Mouse (Mus musculus): ENCODE data around the gene Lix1l. TPM values are rescaled to one million over a fixed set of nuclear protein-coding genes. Genes with fewer than 3 reads are reported as not detected.
A peak's percentile ranks its signal among the peaks of the same experiment; 100 is the strongest.

Gene Lix1l
- polyA plus RNA-seq (2014; fragmentation: Nextera tagmentation; extraction: Ambion mirVana): 7.4 and 7.8 TPM in 2 replicates

DNA sequence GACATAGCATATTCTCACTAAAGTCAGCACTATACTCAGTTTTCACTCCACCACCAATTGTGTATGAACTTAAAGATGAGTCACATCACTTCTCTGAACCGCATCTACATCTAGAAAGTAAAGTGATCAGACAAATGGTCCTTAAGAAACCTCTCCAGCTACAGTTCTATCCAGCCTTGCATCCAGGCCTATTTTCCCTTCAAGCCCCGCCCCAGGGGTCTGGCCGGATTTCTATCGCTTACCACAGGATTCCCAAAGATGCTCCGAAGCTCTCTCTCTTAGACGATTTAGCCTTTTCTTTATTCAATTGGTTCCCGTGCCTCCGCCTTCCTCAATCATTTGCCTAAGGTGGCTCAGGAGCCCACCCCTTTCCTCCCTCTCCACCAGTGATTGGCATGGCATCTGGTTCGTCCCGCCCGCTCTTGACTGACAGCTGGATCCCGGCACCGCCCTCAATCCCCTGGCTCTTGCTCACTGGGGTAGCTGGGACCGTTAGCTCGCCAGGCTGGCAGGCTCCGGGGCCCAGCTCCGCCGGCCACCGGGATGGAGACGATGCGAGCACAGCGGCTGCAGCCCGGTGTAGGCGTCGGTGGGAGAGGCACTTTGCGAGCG, at the start of gene Lix1l:
Lix1l (plus strand) TSS at position 511 of the 612 bp plus-strand sequence.
- no peaks in the 10 kb centered on the region for H3K27me3 ChIP-seq (replicated peaks; ENCODE audit: control insufficient read depth, insufficient read depth, low read length)
- no peaks in the 10 kb centered on the region for H3K9me3 ChIP-seq (replicated peaks; ENCODE audit: control insufficient read depth, low read length)
- no peaks in the 10 kb centered on the region for H3K36me3 ChIP-seq (ENCODE audit: control insufficient read depth, insufficient read depth, low read length)
- WGBS: 1% methylated on average over 27 of the region's 27 CpGs
- peak within 1 kb of the TSS; percentile 90 for H3K9ac ChIP-seq (ENCODE audit: low read length)
- peak within 1 kb of the TSS; percentile 82 for H3K4me3 ChIP-seq (ENCODE audit: low read depth, low read length)
- H3K4me2 ChIP-seq (ENCODE audit: low read length): peak within 1 kb of the TSS; percentile 69
- peaks cover 62% of the 10 kb centered on the region for H3K4me1 ChIP-seq (ENCODE audit: control insufficient read depth, insufficient read depth, low read length)
- peak within 1 kb of the TSS; percentile 96 for H3K27ac ChIP-seq (ENCODE audit: low read depth, low read length)
- peak; percentile 95 for ATAC-seq
- peak; percentile 98 for DNase-seq (ENCODE audit: low spot score)

DNA sequence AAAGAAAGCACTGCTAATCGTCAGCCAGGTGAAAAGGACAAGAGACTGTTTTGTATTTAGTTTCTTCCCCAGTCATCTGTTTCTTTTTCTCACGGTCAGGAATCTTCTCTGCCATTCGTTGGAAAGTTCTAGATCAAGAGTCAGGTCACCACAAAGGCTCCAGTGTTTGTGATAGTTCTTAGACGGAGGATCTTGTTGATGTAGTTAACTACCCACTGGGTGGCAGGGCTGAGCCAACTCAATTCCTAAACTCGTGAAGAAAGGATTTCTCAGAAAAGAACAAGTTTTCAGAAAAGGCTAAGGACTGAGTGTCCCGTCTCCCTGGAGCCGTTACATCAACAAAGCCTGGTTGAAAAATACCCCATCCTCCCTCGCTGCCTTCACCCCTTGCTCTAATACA, 49.7 kb upstream of the Lix1l start:
- Histone ChIP-seq H3K4me2 (ENCODE audit: low read length) (no peak overlapping the region), H3K27ac (ENCODE audit: low read depth, low read length) (no peak overlapping the region), H3K4me3 (ENCODE audit: low read depth, low read length) (no peak overlapping the region), H3K36me3 (ENCODE audit: control insufficient read depth, insufficient read depth, low read length) (no peaks in the 10 kb centered on the region), H3K9me3 (replicated peaks; ENCODE audit: control insufficient read depth, low read length) (no peaks in the 10 kb centered on the region), H3K9ac (ENCODE audit: low read length) (no peak overlapping the region), H3K4me1 (ENCODE audit: control insufficient read depth, insufficient read depth, low read length) (peaks cover 10% of the 10 kb centered on the region), H3K27me3 (replicated peaks; ENCODE audit: control insufficient read depth, insufficient read depth, low read length) (no peaks in the 10 kb centered on the region)
- 6% methylated on average over 8 of the region's 8 CpGs for WGBS
- DNase-seq (ENCODE audit: low spot score): peak; percentile 72
- no peak for ATAC-seq

DNA sequence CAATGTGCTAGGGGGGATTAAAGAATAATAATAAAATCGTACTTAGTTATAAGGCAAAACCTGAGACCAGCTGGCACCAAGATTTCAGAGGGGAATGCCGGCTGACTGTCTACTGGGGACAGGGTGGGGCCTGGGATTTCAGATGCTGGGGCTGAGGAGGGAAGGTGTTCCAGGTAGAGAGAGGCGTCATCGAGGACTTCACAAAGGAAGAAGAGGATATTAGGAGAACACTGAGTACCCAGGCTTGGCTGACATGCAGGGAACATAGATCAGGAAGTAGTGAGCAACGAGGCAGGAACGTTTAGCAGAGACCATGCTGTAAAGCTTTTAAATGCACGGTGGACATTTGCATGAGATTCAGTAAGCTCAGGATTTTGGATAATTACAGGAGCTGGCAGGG, 49.1 kb upstream of the Lix1l start:
- WGBS: 70% methylated on average over 7 of the region's 7 CpGs
- Histone ChIP-seq H3K4me3 (ENCODE audit: low read depth, low read length) (no peak overlapping the region), H3K36me3 (ENCODE audit: control insufficient read depth, insufficient read depth, low read length) (no peaks in the 10 kb centered on the region), H3K4me1 (ENCODE audit: control insufficient read depth, insufficient read depth, low read length) (peaks cover 11% of the 10 kb centered on the region), H3K4me2 (ENCODE audit: low read length) (no peak overlapping the region), H3K9me3 (replicated peaks; ENCODE audit: control insufficient read depth, low read length) (no peaks in the 10 kb centered on the region), H3K27me3 (replicated peaks; ENCODE audit: control insufficient read depth, insufficient read depth, low read length) (no peaks in the 10 kb centered on the region), H3K27ac (ENCODE audit: low read depth, low read length) (no peak overlapping the region), H3K9ac (ENCODE audit: low read length) (no peak overlapping the region)
- DNase-seq (ENCODE audit: low spot score) (no peak), ATAC-seq (no peak)

- DNase-seq (ENCODE audit: low spot score) (no peak), ATAC-seq (no peak)
- Histone ChIP-seq H3K36me3 (ENCODE audit: control insufficient read depth, insufficient read depth, low read length) (no peaks in the 10 kb centered on the region), H3K4me3 (ENCODE audit: low read depth, low read length) (no peak overlapping the region), H3K27me3 (replicated peaks; ENCODE audit: control insufficient read depth, insufficient read depth, low read length) (no peaks in the 10 kb centered on the region), H3K27ac (ENCODE audit: low read depth, low read length) (no peak overlapping the region), H3K4me2 (ENCODE audit: low read length) (no peak overlapping the region), H3K4me1 (ENCODE audit: control insufficient read depth, insufficient read depth, low read length) (peaks cover 15% of the 10 kb centered on the region), H3K9ac (ENCODE audit: low read length) (no peak overlapping the region), H3K9me3 (replicated peaks; ENCODE audit: control insufficient read depth, low read length) (no peaks in the 10 kb centered on the region)
- 81% methylated on average over 6 of the region's 6 CpGs for WGBS
These were observed 47.3 kb upstream of the Lix1l start for GRCm38 (mm10) chr3:96553601-96554000.

GRCm38 (mm10) chr3:96554251-96554650, 46.7 kb upstream of the Lix1l start:
- Histone ChIP-seq H3K27me3 (replicated peaks; ENCODE audit: control insufficient read depth, insufficient read depth, low read length) (no peaks in the 10 kb centered on the region), H3K4me2 (ENCODE audit: low read length) (no peak overlapping the region)
- no peak for ATAC-seq

GRCm38 (mm10) chr3:96555041-96555596, 45.8 kb upstream of the Lix1l start:
- Histone ChIP-seq H3K4me3 (ENCODE audit: low read depth, low read length) (no peak overlapping the region), H3K27ac (ENCODE audit: low read depth, low read length) (peak overlapping the region; percentile 70), H3K4me2 (ENCODE audit: low read length) (0 out of 2 replicates have a peak overlapping the region, but pooled peaks have one; percentile 9), H3K9me3 (replicated peaks; ENCODE audit: control insufficient read depth, low read length) (no peaks in the 10 kb centered on the region), H3K4me1 (ENCODE audit: control insufficient read depth, insufficient read depth, low read length) (peaks cover 30% of the 10 kb centered on the region), H3K27me3 (replicated peaks; ENCODE audit: control insufficient read depth, insufficient read depth, low read length) (no peaks in the 10 kb centered on the region), H3K9ac (ENCODE audit: low read length) (peak overlapping the region; percentile 25; the same call in 1 of the 2 replicates), H3K36me3 (ENCODE audit: control insufficient read depth, insufficient read depth, low read length) (peaks cover 8% of the 10 kb centered on the region)
- DNase-seq (ENCODE audit: low spot score) (peak; percentile 83), ATAC-seq (peak; percentile 11; the same call in 1 of the 2 replicates)
- WGBS: 16% methylated on average over 12 of the region's 12 CpGs

More at GRCm38 (mm10) chr3:96554251-96554650, 46.7 kb upstream of the Lix1l start:
- H3K36me3 ChIP-seq (ENCODE audit: control insufficient read depth, insufficient read depth, low read length): no peaks in the 10 kb centered on the region
- no peak for DNase-seq (ENCODE audit: low spot score)
- H3K4me1 ChIP-seq (ENCODE audit: control insufficient read depth, insufficient read depth, low read length): peaks cover 22% of the 10 kb centered on the region
- no peaks in the 10 kb centered on the region for H3K9me3 ChIP-seq (replicated peaks; ENCODE audit: control insufficient read depth, low read length)
- no peak overlapping the region for H3K9ac ChIP-seq (ENCODE audit: low read length)
- WGBS: 84% methylated on average over 6 of the region's 6 CpGs
- H3K27ac ChIP-seq (ENCODE audit: low read depth, low read length): no peak overlapping the region
- no peak overlapping the region for H3K4me3 ChIP-seq (ENCODE audit: low read depth, low read length)

DNA sequence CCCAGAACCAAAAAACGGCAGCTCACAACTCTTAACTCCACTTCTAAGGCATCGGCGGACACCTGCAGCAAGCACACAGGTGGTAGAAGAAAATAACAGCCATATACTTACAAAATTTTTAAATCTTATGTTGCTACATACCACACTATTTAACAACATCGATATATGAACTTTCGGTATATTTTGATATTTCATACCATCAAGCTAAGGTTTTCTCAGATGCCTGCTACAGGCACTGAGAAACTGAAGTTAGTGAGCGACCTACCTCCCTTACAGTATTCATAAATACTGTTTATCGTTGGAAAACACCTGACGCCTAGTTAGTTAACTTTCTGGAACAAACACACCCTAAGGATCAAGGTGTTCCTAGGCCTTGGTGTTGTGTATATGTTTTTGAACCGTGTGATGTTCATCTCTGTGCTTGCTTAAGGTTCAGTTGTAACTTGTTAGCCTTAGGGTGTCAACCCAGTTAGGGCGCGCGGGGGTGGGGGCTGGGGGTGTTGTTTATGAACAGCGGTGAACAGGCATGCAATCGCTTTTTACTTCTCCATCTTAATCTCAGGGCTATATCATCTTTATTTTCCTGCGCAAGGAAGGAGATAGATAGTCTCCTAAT, 44.8 kb upstream of the Lix1l start:
- H3K4me1 ChIP-seq (ENCODE audit: control insufficient read depth, insufficient read depth, low read length): peaks cover 35% of the 10 kb centered on the region
- peaks cover 18% of the 10 kb centered on the region for H3K36me3 ChIP-seq (ENCODE audit: control insufficient read depth, insufficient read depth, low read length)
- H3K9me3 ChIP-seq (replicated peaks; ENCODE audit: control insufficient read depth, low read length): no peaks in the 10 kb centered on the region
- H3K4me3 ChIP-seq (ENCODE audit: low read depth, low read length): no peak overlapping the region
- H3K27me3 ChIP-seq (replicated peaks; ENCODE audit: control insufficient read depth, insufficient read depth, low read length): no peaks in the 10 kb centered on the region
- H3K27ac ChIP-seq (ENCODE audit: low read depth, low read length): peak overlapping the region; percentile 70
- no peak for DNase-seq (ENCODE audit: low spot score)
- WGBS: 88% methylated on average over 15 of the region's 15 CpGs
- H3K9ac ChIP-seq (ENCODE audit: low read length): no peak overlapping the region
- 0 out of 2 replicates have a peak overlapping the region, but pooled peaks have one; percentile 12 for H3K4me2 ChIP-seq (ENCODE audit: low read length)
- no peak for ATAC-seq

DNA sequence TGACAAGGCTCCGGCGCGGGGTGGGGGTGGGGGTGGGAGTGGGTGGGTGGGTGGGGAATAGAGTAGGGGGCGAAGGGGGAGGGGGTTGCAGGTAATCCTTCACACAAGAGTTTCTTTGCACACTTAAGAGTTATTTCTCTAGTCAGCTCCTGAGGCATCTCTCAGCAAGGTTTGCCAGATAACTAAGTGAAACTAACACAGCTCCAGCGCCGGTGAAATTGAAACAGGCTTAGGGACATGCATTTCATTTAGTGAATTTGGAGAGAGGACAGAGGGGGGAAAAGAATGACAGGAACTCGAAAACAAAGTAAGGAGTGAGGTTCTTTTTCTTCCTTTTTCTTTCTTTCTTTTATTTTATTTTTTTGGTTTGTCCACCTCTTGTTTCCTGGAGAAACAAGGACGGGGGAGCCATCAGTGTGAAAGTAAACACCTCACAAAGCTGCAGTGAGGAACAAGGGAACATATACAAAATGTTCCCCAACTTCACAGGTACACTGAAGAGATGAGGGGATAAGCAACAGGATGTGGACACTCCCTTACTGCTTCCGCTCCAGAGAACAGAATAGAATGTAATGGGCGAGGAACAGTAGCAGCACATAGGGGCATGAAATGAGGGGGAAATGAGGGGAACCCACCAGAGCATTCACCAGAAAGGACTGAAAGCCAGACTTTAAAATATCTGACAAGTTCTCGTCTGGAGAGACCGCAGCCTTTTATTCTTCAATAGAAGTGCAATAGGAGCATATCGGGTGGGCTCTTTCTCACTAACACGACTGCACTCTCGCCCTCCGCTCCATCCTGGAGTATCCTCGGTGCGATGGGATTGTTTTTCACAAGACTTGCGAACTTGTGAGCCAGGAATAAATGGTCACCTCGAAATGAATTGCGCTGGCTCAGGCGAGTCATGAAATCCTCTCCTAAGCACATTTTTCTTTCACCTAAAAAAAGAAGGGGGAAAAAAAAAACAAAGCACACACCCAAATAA, 44.0 kb upstream of the Lix1l start:
- Histone ChIP-seq H3K27me3 (replicated peaks; ENCODE audit: control insufficient read depth, insufficient read depth, low read length) (no peaks in the 10 kb centered on the region), H3K36me3 (ENCODE audit: control insufficient read depth, insufficient read depth, low read length) (peaks cover 22% of the 10 kb centered on the region), H3K27ac (ENCODE audit: low read depth, low read length) (peak overlapping the region; percentile 73), H3K4me3 (ENCODE audit: low read depth, low read length) (peak overlapping the region; percentile 66), H3K4me1 (ENCODE audit: control insufficient read depth, insufficient read depth, low read length) (peaks cover 40% of the 10 kb centered on the region), H3K9ac (ENCODE audit: low read length) (peak overlapping the region; percentile 69), H3K4me2 (ENCODE audit: low read length) (peak overlapping the region; percentile 80), H3K9me3 (replicated peaks; ENCODE audit: control insufficient read depth, low read length) (no peaks in the 10 kb centered on the region)
- WGBS: 9% methylated on average over 22 of the region's 22 CpGs
- 0 out of 2 replicates have a peak, but pooled peaks have one; percentile 0 for ATAC-seq
- DNase-seq (ENCODE audit: low spot score): no peak
